Mouse (Mus musculus): ENCODE data around the gene Spns3.

- TF ChIP-seq EP300 (IDR thresholded peaks at IDR 0.05; ENCODE audit: low read depth), result no peak
- no peak for TF ChIP-seq CTCF (IDR thresholded peaks at IDR 0.05; ENCODE audit: low read depth)
These were observed 9.9 kb downstream of the Spns3 start for GRCm38 (mm10) chr11:72540437-72540836.
